Mouse (Mus musculus) kidney, postnatal 10 days (tissue): ENCODE measurements around the gene Ang.

Experiments used
- DNase-seq: peaks from one replicate; pipeline ENCODE4 v3.0.0; 2021; ENCODE audit warnings: mixed read lengths

The Ang gene

GRCm38 (mm10) chr14:51130315-51130940, 39.5 kb downstream of the Ang start:
- no peak for DNase-seq

GRCm38 (mm10) chr14:51131086-51131815, 40.3 kb downstream of the Ang start:
- DNase-seq, result no peak

- DNase-seq, result no peak
Measured at GRCm38 (mm10) chr14:51132372-51132771, 41.4 kb downstream of the Ang start.

GRCm38 (mm10) chr14:51140342-51140741, 49.4 kb downstream of the Ang start:
- DNase-seq, result no peak

- DNase-seq, result no peak
Measured at GRCm38 (mm10) chr14:51142119-51142518, 51.2 kb downstream of the Ang start.

- no peak for DNase-seq
Measured at GRCm38 (mm10) chr14:51142568-51142967, 51.6 kb downstream of the Ang start.

GRCm38 (mm10) chr14:51143287-51143686, 52.3 kb downstream of the Ang start:
- DNase-seq, result no peak

GRCm38 (mm10) chr14:51143937-51144336, 53.0 kb downstream of the Ang start:
- no peak for DNase-seq

- no peak for DNase-seq
Measured at GRCm38 (mm10) chr14:51144451-51144850, 53.5 kb downstream of the Ang start.

GRCm38 (mm10) chr14:51145521-51145920, 54.6 kb downstream of the Ang start:
- DNase-seq, result no peak

- DNase-seq, result no peak
Measured at GRCm38 (mm10) chr14:51146685-51147084, 55.7 kb downstream of the Ang start, which contains the start of gene Rnase1. Rnase1 (minus strand) TSS chr14:51146785.

GRCm38 (mm10) chr14:51148006-51148405, 57.1 kb downstream of the Ang start:
- no peak for DNase-seq

- DNase-seq, result no peak
Measured at GRCm38 (mm10) chr14:51149164-51149563, 58.2 kb downstream of the Ang start.

GRCm38 (mm10) chr14:51150206-51150831, 59.4 kb downstream of the Ang start:
- no peak for DNase-seq
